Mouse (Mus musculus) G1E (cell line): Measurements from ENCODE around the gene Sbno2. TPM values are rescaled to one million over a fixed set of nuclear protein-coding genes. Genes with fewer than 3 reads are reported as not detected.

ENCODE experiments used
- ATAC-seq: 2 replicates; pipeline ENCODE4 v1.8.0; 2016; ENCODE audit warnings: mild to moderate bottlenecking; ENCODE audit not compliant: insufficient number of reproducible peaks, poor library complexity, low FRiP score, severe bottlenecking; ENCODE audit errors: extremely low read depth
- DNase-seq: peaks from one replicate; pipeline ENCODE4 v3.0.0; 2012; ENCODE audit warnings: low spot score
- H3K27me3 ChIP-seq: 2 replicates; pipeline ENCODE4 v1.6.1; 2012; ENCODE audit warnings: mild to moderate bottlenecking, low read length, inconsistent platforms; ENCODE audit not compliant: insufficient read depth
- H3K36me3 ChIP-seq: replicated peaks from 2 replicates; pipeline ENCODE3; 2012; ENCODE audit warnings: mild to moderate bottlenecking, inconsistent platforms
- H3K4me1 ChIP-seq: 2 replicates; pipeline ENCODE4 v1.6.1; 2012; ENCODE audit warnings: low read depth, low read length, inconsistent platforms, mixed read lengths; ENCODE audit not compliant: insufficient read depth
- H3K4me3 ChIP-seq: 2 replicates; pipeline ENCODE4 v1.5.1; 2012; ENCODE audit warnings: low read depth, mild to moderate bottlenecking, inconsistent platforms, low read length, moderate library complexity, mixed read lengths
- H3K9me3 ChIP-seq: replicated peaks from 2 replicates; pipeline ENCODE4 v1.6.1; 2012; ENCODE audit warnings: inconsistent platforms
- CTCF ChIP-seq: IDR thresholded peaks from 2 replicates; pipeline ENCODE4 v1.5.1; 2012; ENCODE audit warnings: low read depth, low read length, inconsistent platforms, mixed read lengths
- GATA1 ChIP-seq: IDR thresholded peaks from 2 replicates; pipeline ENCODE4 v1.6.1; 2012; ENCODE audit warnings: borderline replicate concordance, low read length, inconsistent platforms, mixed read lengths
- GATA2 ChIP-seq: IDR thresholded peaks from 2 replicates; pipeline ENCODE4 v1.6.1; 2012; ENCODE audit warnings: low read depth, low read length, inconsistent platforms, borderline replicate concordance
- POLR2AphosphoS5 ChIP-seq: IDR thresholded peaks from 2 replicates; pipeline ENCODE4 v1.6.1; 2012; ENCODE audit warnings: low read depth, low read length, inconsistent platforms; ENCODE audit not compliant: insufficient replicate concordance
- TAL1 ChIP-seq: conservative IDR thresholded peaks from 2 replicates; pipeline ENCODE4 v1.6.1; 2012; ENCODE audit warnings: low read depth, low read length, inconsistent platforms, mixed read lengths
- polyA plus RNA-seq: library from polyadenylated mRNA; stranded (reverse); fragments of >175 nt; gene quantifications from 2 replicates; pipeline ENCODE4 v1.2.3, GENCODE M21; 2012
- total RNA-seq, 2 experiments: library from RNA; stranded (forward) in 1 of 2; stranded (reverse) in 1 of 2; fragments of 200-1000 nt in 1 of 2; fragments of >200 nt in 1 of 2; fragmentation: Nextera tagmentation in 1 of 2; gene quantifications; 2 replicates each; pipeline ENCODE4 v1.2.3; 2014 to 2017

Gene Sbno2
- total and polyA plus RNA-seq, 3 experiments: 18.1 to 37.4 (median 34.2) TPM

DNA sequence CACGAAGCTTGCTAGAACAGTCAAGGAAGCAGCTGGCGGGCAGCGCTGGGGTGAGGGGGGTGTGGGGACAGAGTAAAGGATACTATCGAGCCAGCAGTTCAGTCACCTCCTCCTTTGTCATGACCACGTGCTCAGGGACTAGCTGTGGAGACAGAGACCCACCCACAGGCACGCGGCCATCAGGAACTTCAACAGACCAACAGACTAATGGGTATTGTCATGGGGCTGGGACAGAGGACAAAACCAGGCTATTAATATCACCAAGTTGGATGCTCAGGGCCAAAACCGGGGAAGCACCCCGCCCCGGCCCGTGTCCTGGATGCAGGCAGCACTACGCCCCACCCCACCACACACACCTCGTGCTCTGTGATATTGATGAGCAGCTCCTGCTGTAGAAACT, 68.5 kb downstream of the Sbno2 start:
- Histone ChIP-seq H3K4me3 (no peak overlapping the region; the same call in 1 of the 2 replicates), H3K36me3 (peaks cover 66% of the 10 kb centered on the region), H3K27me3 (no peaks in the 10 kb centered on the region), H3K4me1 (peaks cover 68% of the 10 kb centered on the region), H3K9me3 (no peaks in the 10 kb centered on the region)
- TF ChIP-seq CTCF: no peak
- ATAC-seq (no peak), DNase-seq (no peak)

GRCm38 (mm10) chr10:80035686-80036085, 69.7 kb downstream of the Sbno2 start:
- Histone ChIP-seq H3K36me3 (peaks cover 77% of the 10 kb centered on the region), H3K9me3 (no peaks in the 10 kb centered on the region), H3K4me1 (peaks cover 69% of the 10 kb centered on the region), H3K27me3 (no peaks in the 10 kb centered on the region), H3K4me3 (no peak overlapping the region)
- DNase-seq (no peak), ATAC-seq (no peak)
- no peak for TF ChIP-seq GATA2
- TF ChIP-seq GATA1: no peak
- no peak for TF ChIP-seq POLR2AphosphoS5
- no peak for TF ChIP-seq CTCF
- no peak for TF ChIP-seq TAL1

DNA sequence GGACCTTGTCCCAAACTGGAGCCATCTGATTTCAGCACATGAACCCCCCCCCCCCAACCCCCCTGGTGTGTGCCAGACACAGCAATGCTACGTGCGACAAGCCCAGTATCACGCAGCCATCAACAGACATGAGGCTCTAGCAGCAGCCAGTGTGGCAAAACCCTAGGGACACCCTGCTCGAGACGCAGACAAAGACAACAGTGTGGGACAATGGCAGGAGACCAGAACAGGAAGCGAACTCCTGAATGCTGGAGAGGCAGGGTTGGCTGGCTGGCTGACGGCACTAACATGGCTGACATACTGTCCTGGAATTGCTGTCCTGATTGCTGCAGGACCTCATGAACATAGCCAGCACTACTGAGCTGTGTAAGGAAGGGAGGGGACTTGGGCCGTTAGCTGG, 70.2 kb downstream of the Sbno2 start:
- no peak overlapping the region for H3K4me3 ChIP-seq
- DNase-seq (no peak), ATAC-seq (no peak)
- peaks cover 83% of the 10 kb centered on the region for H3K36me3 ChIP-seq
- TF ChIP-seq POLR2AphosphoS5: 0 out of 2 replicates have a peak, but pooled peaks have one; percentile 57
- TF ChIP-seq TAL1: no peak
- no peaks in the 10 kb centered on the region for H3K27me3 ChIP-seq
- no peaks in the 10 kb centered on the region for H3K9me3 ChIP-seq
- H3K4me1 ChIP-seq: peaks cover 74% of the 10 kb centered on the region

DNA sequence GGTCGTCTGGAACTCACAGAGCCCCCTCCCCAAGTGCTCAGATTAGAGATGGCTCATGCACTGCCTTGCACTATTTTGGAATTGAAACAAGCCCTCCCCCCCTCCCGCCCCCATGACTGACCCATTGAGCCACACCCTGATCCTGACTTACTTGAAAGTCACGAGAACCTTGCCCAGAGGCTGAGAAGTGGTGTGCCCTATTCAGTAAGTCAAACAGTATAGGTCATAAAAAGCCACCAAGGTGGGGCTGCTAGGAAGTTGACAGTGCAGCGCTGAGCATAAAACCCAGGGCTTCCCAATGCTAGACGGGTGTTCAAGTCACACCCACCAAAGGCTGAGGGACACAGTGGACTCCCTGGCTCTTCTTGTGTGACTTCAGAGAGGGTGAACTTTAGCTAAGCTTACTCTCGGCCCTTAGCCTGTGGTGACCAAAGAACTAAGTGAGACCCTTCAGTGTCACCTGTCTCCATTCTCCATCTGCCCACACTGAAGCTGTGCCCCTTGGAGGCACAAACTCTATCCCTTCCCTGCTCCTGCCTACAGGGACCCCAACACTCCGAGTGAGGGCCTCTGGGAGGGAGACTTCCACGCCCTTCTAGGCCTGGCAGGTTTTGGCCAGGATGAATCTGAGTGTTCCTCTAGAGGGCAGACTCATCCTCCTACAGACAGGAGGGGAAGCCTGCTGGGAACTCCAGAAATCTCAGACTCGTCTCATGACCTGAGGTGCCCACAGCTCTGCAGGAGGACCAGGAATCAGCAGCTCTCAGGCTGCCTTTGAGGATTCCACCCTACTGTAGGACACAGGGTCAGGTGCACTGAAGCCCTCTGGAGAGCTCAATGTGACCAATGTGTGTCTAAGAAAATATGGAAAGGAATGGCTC, 71.6 kb downstream of the Sbno2 start:
- Histone ChIP-seq H3K9me3 (no peaks in the 10 kb centered on the region), H3K4me3 (no peak overlapping the region), H3K27me3 (no peaks in the 10 kb centered on the region), H3K4me1 (peaks cover 72% of the 10 kb centered on the region), H3K36me3 (peaks cover 95% of the 10 kb centered on the region)
- TF ChIP-seq POLR2AphosphoS5 (no peak), GATA2 (no peak), GATA1 (no peak), CTCF (no peak), TAL1 (no peak)
- ATAC-seq (peak; percentile 29; the same call in 1 of the 2 replicates), DNase-seq (no peak)

DNA sequence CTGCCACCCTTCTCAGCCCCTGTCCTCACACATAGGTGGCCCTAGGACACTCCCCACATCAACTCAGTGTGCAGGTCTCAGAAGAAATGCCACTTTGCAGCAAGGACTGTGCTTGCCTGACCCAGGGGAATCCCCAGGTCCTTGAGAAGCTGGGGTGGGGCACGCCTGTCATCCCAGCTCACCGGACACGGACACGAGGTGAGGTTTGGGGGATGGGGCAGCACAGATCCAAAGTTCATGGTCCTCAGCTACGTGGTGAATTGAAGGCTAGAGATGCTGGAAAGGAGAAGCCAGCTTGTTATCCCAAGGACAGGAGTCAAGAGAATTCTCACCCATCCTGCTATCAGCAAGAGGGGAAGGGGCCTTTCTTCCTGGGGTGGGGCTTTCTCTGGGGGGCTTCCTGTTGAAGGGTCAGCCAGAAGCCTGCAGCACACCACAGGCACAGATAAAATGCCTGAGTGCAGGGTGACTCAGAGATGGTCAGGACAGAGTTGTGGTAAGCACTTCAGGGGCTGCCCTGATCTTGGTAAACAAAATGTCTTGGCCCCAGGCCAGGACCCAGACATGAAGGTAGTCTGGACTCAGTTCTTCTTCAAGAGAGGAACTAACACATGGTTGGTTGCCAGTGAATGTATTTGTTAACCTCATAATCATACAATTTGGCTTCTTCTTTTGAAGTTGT, 72.4 kb downstream of the Sbno2 start:
- DNase-seq: no peak
- H3K36me3 ChIP-seq: peaks cover 96% of the 10 kb centered on the region
- no peaks in the 10 kb centered on the region for H3K9me3 ChIP-seq
- H3K4me1 ChIP-seq: peaks cover 71% of the 10 kb centered on the region
- no peak overlapping the region; the same call in 1 of the 2 replicates for H3K4me3 ChIP-seq
- ATAC-seq: no peak
- TF ChIP-seq GATA2 (no peak), POLR2AphosphoS5 (no peak), GATA1 (no peak), TAL1 (no peak)
- H3K27me3 ChIP-seq: no peaks in the 10 kb centered on the region

DNA sequence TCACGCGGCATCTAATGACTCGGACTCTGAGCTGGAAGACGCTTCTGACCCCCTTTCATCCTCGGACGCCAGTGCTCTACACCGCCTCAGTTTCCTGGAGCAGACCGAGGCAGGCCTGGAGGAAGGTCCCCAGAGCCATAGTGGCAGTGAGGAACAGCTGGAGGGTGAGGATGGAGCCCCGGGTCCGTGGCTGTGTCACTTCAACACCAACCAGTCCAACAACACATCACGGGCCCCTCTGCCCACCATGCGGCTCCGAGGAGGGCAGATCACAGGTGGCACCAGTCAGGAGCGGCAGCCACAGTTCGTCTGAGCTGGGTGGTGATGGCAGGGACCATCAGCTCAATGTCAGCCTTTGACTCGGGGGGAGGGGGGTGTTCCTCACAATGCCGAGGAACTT, 74.6 kb downstream of the Sbno2 start:
- TF ChIP-seq GATA2 (no peak), TAL1 (no peak), CTCF (no peak), GATA1 (no peak), POLR2AphosphoS5 (no peak)
- peaks cover 96% of the 10 kb centered on the region for H3K36me3 ChIP-seq
- peaks cover 78% of the 10 kb centered on the region for H3K4me1 ChIP-seq
- H3K4me3 ChIP-seq: no peak overlapping the region
- ATAC-seq (no peak), DNase-seq (no peak)
- no peaks in the 10 kb centered on the region for H3K9me3 ChIP-seq
- no peaks in the 10 kb centered on the region for H3K27me3 ChIP-seq
